Comparison of ENCODE assay signal across 26 mouse cellular contexts in genomic region chr3:4444611-4445394, GRCm38 (mm10).
DNase-seq lines count a peak whose midpoint lies in the region; ATAC-seq and TF ChIP-seq lines count a peak whose summit lies in the region.
"Had no signal": no experiment of that assay in that cellular context is flagged by ENCODE, and none has a peak within 500 bp of the region (broad histone marks: within the 10 kb centered on the region; RNA-seq: fewer than 3 reads in every experiment).

No protein-coding gene starts in this region.

- no peak overlapping the region for H3K4me3 ChIP-seq in forebrain, embryonic 14.5 days (ENCODE audit: low read depth, low read length)
- no peak overlapping the region for H3K4me3 ChIP-seq in forebrain, embryonic 16.5 days (replicated peaks; ENCODE audit: low read length)
- H3K4me3 ChIP-seq in hindbrain, embryonic 16.5 days (ENCODE audit: low read length), result no peak overlapping the region
- H3K4me3 ChIP-seq in midbrain, postnatal 0 days (ENCODE audit: low read depth, low read length), result no peak overlapping the region
- H3K4me3 ChIP-seq in heart, embryonic 12.5 days, result no peak overlapping the region
- H3K4me3 ChIP-seq: embryonic facial prominence, embryonic 12.5 days; heart, adult 2 months; heart, embryonic 15.5 days; limb, embryonic 13.5 days; liver, embryonic 12.5 days; stomach, embryonic 15.5 days had no signal

- DNase-seq in forebrain, embryonic 14.5 days (ENCODE audit: low spot score), result peak; percentile 10
- peak; percentile 1 for DNase-seq in brain, adult 2 months (ENCODE audit: low read depth, low spot score)
- DNase-seq in midbrain, postnatal 0 days (ENCODE audit: low spot score), result peak; percentile 5
- DNase-seq in lung, postnatal 25 days (ENCODE audit: low spot score), result no peak
- DNase-seq in left cerebral cortex, adult 9 months (ENCODE audit: low spot score in 2 of 2), result no peak
- DNase-seq: adrenal gland, postnatal 25 days; cerebellum, adult 11 months; cerebellum, postnatal 10 days; gastrocnemius, postnatal 36 days; heart, adult 2 months; heart, postnatal 4 days; kidney, adult 9 months; kidney, postnatal 25 days; layer of hippocampus, postnatal 36 days; lung, adult 2 months; lung, postnatal 14 days; thymus, postnatal 25 days had no signal

- H3K4me2 ChIP-seq in forebrain, embryonic 14.5 days (ENCODE audit: low read length), result no peak overlapping the region
- no peak overlapping the region for H3K4me2 ChIP-seq in forebrain, embryonic 16.5 days (ENCODE audit: low read length)
- H3K4me2 ChIP-seq in hindbrain, embryonic 16.5 days (ENCODE audit: low read length), result no peak overlapping the region
- H3K4me2 ChIP-seq in midbrain, postnatal 0 days (ENCODE audit: low read depth, low read length, poor library complexity, severe bottlenecking), result no peak overlapping the region
- no peak overlapping the region for H3K4me2 ChIP-seq in heart, embryonic 12.5 days
- H3K4me2 ChIP-seq: embryonic facial prominence, embryonic 12.5 days; heart, embryonic 15.5 days; limb, embryonic 13.5 days; liver, embryonic 12.5 days; stomach, embryonic 15.5 days had no signal

- H3K36me3 ChIP-seq in forebrain, embryonic 14.5 days (ENCODE audit: control insufficient read depth, insufficient read depth, low read length), result no peaks in the 10 kb centered on the region
- no peaks in the 10 kb centered on the region for H3K36me3 ChIP-seq in forebrain, embryonic 16.5 days (ENCODE audit: control insufficient read depth, insufficient read depth)
- no peaks in the 10 kb centered on the region for H3K36me3 ChIP-seq in hindbrain, embryonic 16.5 days (ENCODE audit: control insufficient read depth, insufficient read depth, low read length)
- no peaks in the 10 kb centered on the region for H3K36me3 ChIP-seq in midbrain, postnatal 0 days (ENCODE audit: insufficient read depth, low read length)
- H3K36me3 ChIP-seq in heart, embryonic 12.5 days, result no peaks in the 10 kb centered on the region
- H3K36me3 ChIP-seq: embryonic facial prominence, embryonic 12.5 days; heart, embryonic 15.5 days; limb, embryonic 13.5 days; liver, embryonic 12.5 days; stomach, embryonic 15.5 days had no signal

- H3K9ac ChIP-seq in forebrain, embryonic 14.5 days (ENCODE audit: low read length), result no peak overlapping the region
- H3K9ac ChIP-seq in forebrain, embryonic 16.5 days (replicated peaks; ENCODE audit: low read depth, low read length), result no peak overlapping the region
- no peak overlapping the region for H3K9ac ChIP-seq in hindbrain, embryonic 16.5 days (ENCODE audit: low read depth, low read length)
- H3K9ac ChIP-seq in midbrain, postnatal 0 days (replicated peaks; ENCODE audit: low read length, poor library complexity, severe bottlenecking), result no peak overlapping the region
- H3K9ac ChIP-seq in heart, embryonic 12.5 days, result no peak overlapping the region
- H3K9ac ChIP-seq: embryonic facial prominence, embryonic 12.5 days; heart, embryonic 15.5 days; limb, embryonic 13.5 days; liver, embryonic 12.5 days; stomach, embryonic 15.5 days had no signal

- ATAC-seq in forebrain, embryonic 14.5 days, result no peak
- no peak for ATAC-seq in forebrain, embryonic 16.5 days
- peak; percentile 61; the same call in 1 of the 2 replicates for ATAC-seq in hindbrain, embryonic 16.5 days
- peak; percentile 49; the same call in 1 of the 2 replicates for ATAC-seq in midbrain, postnatal 0 days (ENCODE audit: low FRiP score)
- no peak for ATAC-seq in heart, embryonic 12.5 days (ENCODE audit: insufficient number of reproducible peaks, low FRiP score)
- ATAC-seq: intestine, embryonic 16.5 days; liver, embryonic 12.5 days had no signal

- no peak for TF ChIP-seq CTCF in midbrain, postnatal 0 days (IDR thresholded peaks at IDR 0.05)

- H3K27ac ChIP-seq in forebrain, embryonic 14.5 days (ENCODE audit: low read depth, low read length), result no peak overlapping the region
- H3K27ac ChIP-seq in forebrain, embryonic 16.5 days (ENCODE audit: low read length), result no peak overlapping the region
- no peak overlapping the region for H3K27ac ChIP-seq in hindbrain, embryonic 16.5 days (ENCODE audit: low read depth, low read length)
- peak overlapping the region; percentile 55 for H3K27ac ChIP-seq in midbrain, postnatal 0 days (ENCODE audit: low read depth, low read length)
- H3K27ac ChIP-seq in heart, embryonic 12.5 days (ENCODE audit: poor library complexity, severe bottlenecking), result no peak overlapping the region
- H3K27ac ChIP-seq: embryonic facial prominence, embryonic 12.5 days; heart, adult 2 months; heart, embryonic 15.5 days; limb, embryonic 13.5 days; liver, embryonic 12.5 days; stomach, embryonic 15.5 days had no signal

- WGBS in forebrain, embryonic 14.5 days, result 84% methylated on average over 7 of the region's 7 CpGs
- WGBS in forebrain, embryonic 16.5 days, result 78% methylated on average over 7 of the region's 7 CpGs
- 65% methylated on average over 7 of the region's 7 CpGs for WGBS in hindbrain, embryonic 16.5 days
- WGBS in midbrain, postnatal 0 days, result 51% methylated on average over 7 of the region's 7 CpGs
- WGBS in heart, embryonic 12.5 days, result 78% methylated on average over 7 of the region's 7 CpGs

- no peaks in the 10 kb centered on the region for H3K9me3 ChIP-seq in forebrain, embryonic 14.5 days (replicated peaks; ENCODE audit: control insufficient read depth, low read length)
- H3K9me3 ChIP-seq in forebrain, embryonic 16.5 days (ENCODE audit: control insufficient read depth, low read length), result no peaks in the 10 kb centered on the region
- no peaks in the 10 kb centered on the region for H3K9me3 ChIP-seq in hindbrain, embryonic 16.5 days (ENCODE audit: control insufficient read depth, low read length)
- H3K9me3 ChIP-seq in midbrain, postnatal 0 days (ENCODE audit: low read length), result no peaks in the 10 kb centered on the region
- no peaks in the 10 kb centered on the region for H3K9me3 ChIP-seq in heart, embryonic 12.5 days (replicated peaks)
- H3K9me3 ChIP-seq: embryonic facial prominence, embryonic 12.5 days; heart, embryonic 15.5 days; limb, embryonic 13.5 days; liver, embryonic 12.5 days; stomach, embryonic 15.5 days had no signal

- H3K4me1 ChIP-seq in forebrain, embryonic 14.5 days (ENCODE audit: control insufficient read depth, insufficient read depth, low read length), result no peaks in the 10 kb centered on the region
- H3K4me1 ChIP-seq in forebrain, embryonic 16.5 days (replicated peaks; ENCODE audit: control insufficient read depth, insufficient read depth, low read length), result no peaks in the 10 kb centered on the region
- H3K4me1 ChIP-seq in hindbrain, embryonic 16.5 days (ENCODE audit: control insufficient read depth, insufficient read depth, low read depth, low read length), result no peaks in the 10 kb centered on the region
- H3K4me1 ChIP-seq in midbrain, postnatal 0 days (ENCODE audit: insufficient read depth, low read length), result no peaks in the 10 kb centered on the region
- no peaks in the 10 kb centered on the region for H3K4me1 ChIP-seq in heart, embryonic 12.5 days (replicated peaks)
- H3K4me1 ChIP-seq: embryonic facial prominence, embryonic 12.5 days; heart, embryonic 15.5 days; limb, embryonic 13.5 days; liver, embryonic 12.5 days; stomach, embryonic 15.5 days had no signal

- H3K27me3 ChIP-seq in forebrain, embryonic 14.5 days (replicated peaks; ENCODE audit: control insufficient read depth, insufficient read depth, low read length), result no peaks in the 10 kb centered on the region
- H3K27me3 ChIP-seq in forebrain, embryonic 16.5 days (replicated peaks; ENCODE audit: control insufficient read depth, insufficient read depth, low read length), result no peaks in the 10 kb centered on the region
- H3K27me3 ChIP-seq in hindbrain, embryonic 16.5 days (replicated peaks; ENCODE audit: control insufficient read depth, insufficient read depth, low read length), result no peaks in the 10 kb centered on the region
- no peaks in the 10 kb centered on the region for H3K27me3 ChIP-seq in midbrain, postnatal 0 days (ENCODE audit: insufficient read depth, low read length)
- no peaks in the 10 kb centered on the region for H3K27me3 ChIP-seq in heart, embryonic 12.5 days (replicated peaks)
- H3K27me3 ChIP-seq: embryonic facial prominence, embryonic 12.5 days; heart, embryonic 15.5 days; limb, embryonic 13.5 days; liver, embryonic 12.5 days; stomach, embryonic 15.5 days had no signal

Comparison
In these comparisons a context has a peak if more than half of its experiments do, and no peak if none do; other contexts are left out.
1. ATAC-seq: peak in hindbrain, embryonic 16.5 days (single experiment) and midbrain, postnatal 0 days (single experiment); none in forebrain, embryonic 14.5 days (single experiment), forebrain, embryonic 16.5 days (single experiment) and heart, embryonic 12.5 days (single experiment).
2. DNase-seq: peak in forebrain, embryonic 14.5 days (single experiment), brain, adult 2 months (single experiment) and midbrain, postnatal 0 days (single experiment); none in lung, postnatal 25 days (single experiment) and left cerebral cortex, adult 9 months (0 of 2).